Mouse (Mus musculus): ENCODE results near the gene Nop14. TPM values are rescaled to one million over a fixed set of nuclear protein-coding genes. Genes with fewer than 3 reads are reported as not detected.

Nop14 gene
- total RNA-seq (2015): 31.0 and 32.9 TPM in 2 replicates
- 47.3 and 70.3 TPM in 2 replicates for total RNA-seq (2017)

GRCm38 (mm10) chr5:34659686-34660590 is at the start of gene Nop14, which contains the start of gene Grk4:
Nop14 (minus strand) TSS chr5:34660148.
Grk4 (plus strand) TSS chr5:34660379.
- ATAC-seq (replicated peaks; ENCODE audit: poor library complexity): peak; percentile 93

GRCm38 (mm10) chr5:34708436-34708835 is 48.5 kb upstream of the Nop14 start:
- no peak for ATAC-seq (replicated peaks; ENCODE audit: poor library complexity)

- peak; percentile 96 for ATAC-seq (replicated peaks; ENCODE audit: poor library complexity)
Observed at GRCm38 (mm10) chr5:34695521-34695920, 35.6 kb upstream of the Nop14 start.

GRCm38 (mm10) chr5:34692782-34693181 is 32.8 kb upstream of the Nop14 start:
- no peak for ATAC-seq (replicated peaks; ENCODE audit: poor library complexity)

GRCm38 (mm10) chr5:34689868-34690267 is 29.9 kb upstream of the Nop14 start:
- ATAC-seq (replicated peaks; ENCODE audit: poor library complexity): no peak

GRCm38 (mm10) chr5:34670280-34670679 is 10.3 kb upstream of the Nop14 start:
- ATAC-seq (replicated peaks; ENCODE audit: poor library complexity): peak; percentile 63

- ATAC-seq (replicated peaks; ENCODE audit: poor library complexity): 0 out of 2 replicates have a peak, but pooled peaks have one; percentile 23
Observed at GRCm38 (mm10) chr5:34669493-34669892, 9.5 kb upstream of the Nop14 start.

GRCm38 (mm10) chr5:34663231-34663630 is 3.3 kb upstream of the Nop14 start:
- no peak for ATAC-seq (replicated peaks; ENCODE audit: poor library complexity)

- ATAC-seq (replicated peaks; ENCODE audit: poor library complexity): no peak
Observed at GRCm38 (mm10) chr5:34661909-34662308, 2.0 kb upstream of the Nop14 start.

- peak; percentile 0; the same call in 1 of the 2 replicates for ATAC-seq (replicated peaks; ENCODE audit: poor library complexity)
Observed at GRCm38 (mm10) chr5:34660591-34661130, 713 bp upstream of the Nop14 start.

GRCm38 (mm10) chr5:34657556-34657955 is 2.4 kb downstream of the Nop14 start:
- no peak for ATAC-seq (replicated peaks; ENCODE audit: poor library complexity)

GRCm38 (mm10) chr5:34654881-34655280 is 5.1 kb downstream of the Nop14 start:
- ATAC-seq (replicated peaks; ENCODE audit: poor library complexity): no peak

GRCm38 (mm10) chr5:34652961-34653360 is 7.0 kb downstream of the Nop14 start:
- ATAC-seq (replicated peaks; ENCODE audit: poor library complexity): peak; percentile 74

- peak; percentile 72 for ATAC-seq (replicated peaks; ENCODE audit: poor library complexity)
Observed at GRCm38 (mm10) chr5:34647581-34647980, 12.4 kb downstream of the Nop14 start.

- peak; percentile 92 for ATAC-seq (replicated peaks; ENCODE audit: poor library complexity)
Observed at GRCm38 (mm10) chr5:34642932-34643331, 17.0 kb downstream of the Nop14 start.

GRCm38 (mm10) chr5:34641991-34642390 is 18.0 kb downstream of the Nop14 start:
- no peak for ATAC-seq (replicated peaks; ENCODE audit: poor library complexity)

- 0 out of 2 replicates have a peak, but pooled peaks have one; percentile 4 for ATAC-seq (replicated peaks; ENCODE audit: poor library complexity)
Observed at GRCm38 (mm10) chr5:34637591-34638156, 22.3 kb downstream of the Nop14 start.

- ATAC-seq (replicated peaks; ENCODE audit: poor library complexity): peak; percentile 77
Observed at GRCm38 (mm10) chr5:34636481-34637287, 23.3 kb downstream of the Nop14 start, which contains the start of gene Mfsd10. Mfsd10 (minus strand) TSS chr5:34637212.

- ATAC-seq (replicated peaks; ENCODE audit: poor library complexity): no peak
Observed at GRCm38 (mm10) chr5:34635665-34636192, 24.2 kb downstream of the Nop14 start.

- ATAC-seq (replicated peaks; ENCODE audit: poor library complexity): peak; percentile 17
Observed at GRCm38 (mm10) chr5:34634746-34635400, 25.1 kb downstream of the Nop14 start.
